Mouse (Mus musculus): ENCODE measurements around the gene Far1. TPM values are rescaled to one million over a fixed set of nuclear protein-coding genes. Genes with fewer than 3 reads are reported as not detected.

The Far1 gene
- polyA plus RNA-seq, 1 experiment from 2014 or later, result 13.2 TPM

GRCm38 (mm10) chr7:113594363-113594762 is 80.7 kb downstream of the Far1 start:
- H3K9me3 ChIP-seq (ENCODE audit: low read length), result no peaks in the 10 kb centered on the region
- H3K9ac ChIP-seq (replicated peaks), result no peak overlapping the region
- TF ChIP-seq CTCF (IDR thresholded peaks at IDR 0.05; ENCODE audit: low read depth) (peak; percentile 76), EP300 (IDR thresholded peaks at IDR 0.05; ENCODE audit: low read depth) (no peak)
- H3K4me2 ChIP-seq (ENCODE audit: low read depth, low read length), result no peak overlapping the region
- H3K27me3 ChIP-seq (ENCODE audit: insufficient read depth, low read length), result no peaks in the 10 kb centered on the region
- no peak overlapping the region for H3K4me3 ChIP-seq (ENCODE audit: low read depth, low read length)
- H3K4me1 ChIP-seq (ENCODE audit: insufficient read depth), result no peaks in the 10 kb centered on the region
- 3% methylated on average over 3 of the region's 3 CpGs for WGBS (ENCODE audit: insufficient replicate concordance)
- no peaks in the 10 kb centered on the region for H3K36me3 ChIP-seq (replicated peaks; ENCODE audit: insufficient read depth, low read length)
- peak; percentile 40 for DNase-seq
- no peak overlapping the region for H3K27ac ChIP-seq (ENCODE audit: low read depth)
- no peak; the same call in 1 of the 2 replicates for ATAC-seq

- TF ChIP-seq CTCF (IDR thresholded peaks at IDR 0.05; ENCODE audit: low read depth) (no peak), EP300 (IDR thresholded peaks at IDR 0.05; ENCODE audit: low read depth) (no peak)
- Histone ChIP-seq H3K4me2 (ENCODE audit: low read depth, low read length) (no peak overlapping the region), H3K27ac (ENCODE audit: low read depth) (no peak overlapping the region), H3K9ac (replicated peaks) (no peak overlapping the region), H3K4me1 (ENCODE audit: insufficient read depth) (no peaks in the 10 kb centered on the region), H3K36me3 (replicated peaks; ENCODE audit: insufficient read depth, low read length) (no peaks in the 10 kb centered on the region), H3K9me3 (ENCODE audit: low read length) (no peaks in the 10 kb centered on the region), H3K4me3 (ENCODE audit: low read depth, low read length) (no peak overlapping the region), H3K27me3 (ENCODE audit: insufficient read depth, low read length) (no peaks in the 10 kb centered on the region)
- ATAC-seq (no peak), DNase-seq (no peak)
Observed at GRCm38 (mm10) chr7:113597231-113597630, 83.6 kb downstream of the Far1 start.

GRCm38 (mm10) chr7:113601803-113602202 is 88.2 kb downstream of the Far1 start:
- Histone ChIP-seq H3K9ac (replicated peaks) (no peak overlapping the region), H3K4me2 (ENCODE audit: low read depth, low read length) (no peak overlapping the region), H3K27ac (ENCODE audit: low read depth) (no peak overlapping the region), H3K27me3 (ENCODE audit: insufficient read depth, low read length) (no peaks in the 10 kb centered on the region), H3K4me3 (ENCODE audit: low read depth, low read length) (no peak overlapping the region), H3K4me1 (ENCODE audit: insufficient read depth) (no peaks in the 10 kb centered on the region), H3K36me3 (replicated peaks; ENCODE audit: insufficient read depth, low read length) (no peaks in the 10 kb centered on the region), H3K9me3 (ENCODE audit: low read length) (no peaks in the 10 kb centered on the region)
- DNase-seq, result no peak
- WGBS (ENCODE audit: insufficient replicate concordance), result 62% methylated on average over 3 of the region's 3 CpGs
- no peak for ATAC-seq
- TF ChIP-seq EP300 (IDR thresholded peaks at IDR 0.05; ENCODE audit: low read depth) (no peak), CTCF (IDR thresholded peaks at IDR 0.05; ENCODE audit: low read depth) (no peak)

GRCm38 (mm10) chr7:113607928-113608327 is 94.3 kb downstream of the Far1 start:
- H3K4me1 ChIP-seq (ENCODE audit: insufficient read depth), result peaks cover 5% of the 10 kb centered on the region
- no peaks in the 10 kb centered on the region for H3K36me3 ChIP-seq (replicated peaks; ENCODE audit: insufficient read depth, low read length)
- H3K9ac ChIP-seq (replicated peaks), result no peak overlapping the region
- ATAC-seq, result no peak
- no peak overlapping the region for H3K4me2 ChIP-seq (ENCODE audit: low read depth, low read length)
- no peak overlapping the region for H3K4me3 ChIP-seq (ENCODE audit: low read depth, low read length)
- DNase-seq, result no peak
- no peaks in the 10 kb centered on the region for H3K9me3 ChIP-seq (ENCODE audit: low read length)
- no peak for TF ChIP-seq EP300 (IDR thresholded peaks at IDR 0.05; ENCODE audit: low read depth)
- peak; percentile 29; the same call in 1 of the 2 replicates for TF ChIP-seq CTCF (IDR thresholded peaks at IDR 0.05; ENCODE audit: low read depth)
- no peaks in the 10 kb centered on the region for H3K27me3 ChIP-seq (ENCODE audit: insufficient read depth, low read length)
- no peak overlapping the region for H3K27ac ChIP-seq (ENCODE audit: low read depth)
- 53% methylated on average over 9 of the region's 9 CpGs for WGBS (ENCODE audit: insufficient replicate concordance)

GRCm38 (mm10) chr7:113609027-113609705 is 95.5 kb downstream of the Far1 start:
- no peaks in the 10 kb centered on the region for H3K9me3 ChIP-seq (ENCODE audit: low read length)
- WGBS (ENCODE audit: insufficient replicate concordance), result 24% methylated on average over 8 of the region's 8 CpGs
- ATAC-seq, result no peak
- no peak overlapping the region for H3K9ac ChIP-seq (replicated peaks)
- H3K27ac ChIP-seq (ENCODE audit: low read depth), result no peak overlapping the region
- no peak for DNase-seq
- H3K27me3 ChIP-seq (ENCODE audit: insufficient read depth, low read length), result no peaks in the 10 kb centered on the region
- H3K4me2 ChIP-seq (ENCODE audit: low read depth, low read length), result no peak overlapping the region
- H3K36me3 ChIP-seq (replicated peaks; ENCODE audit: insufficient read depth, low read length), result no peaks in the 10 kb centered on the region
- H3K4me1 ChIP-seq (ENCODE audit: insufficient read depth), result peaks cover 5% of the 10 kb centered on the region
- TF ChIP-seq EP300 (IDR thresholded peaks at IDR 0.05; ENCODE audit: low read depth) (no peak), CTCF (IDR thresholded peaks at IDR 0.05; ENCODE audit: low read depth) (peak; percentile 64)
- H3K4me3 ChIP-seq (ENCODE audit: low read depth, low read length), result no peak overlapping the region

- Histone ChIP-seq H3K27ac (ENCODE audit: low read depth) (no peak overlapping the region), H3K27me3 (ENCODE audit: insufficient read depth, low read length) (no peaks in the 10 kb centered on the region), H3K4me1 (ENCODE audit: insufficient read depth) (peaks cover 5% of the 10 kb centered on the region), H3K9me3 (ENCODE audit: low read length) (no peaks in the 10 kb centered on the region), H3K36me3 (replicated peaks; ENCODE audit: insufficient read depth, low read length) (no peaks in the 10 kb centered on the region), H3K4me2 (ENCODE audit: low read depth, low read length) (no peak overlapping the region), H3K9ac (replicated peaks) (no peak overlapping the region), H3K4me3 (ENCODE audit: low read depth, low read length) (no peak overlapping the region)
- TF ChIP-seq CTCF (IDR thresholded peaks at IDR 0.05; ENCODE audit: low read depth) (no peak), EP300 (IDR thresholded peaks at IDR 0.05; ENCODE audit: low read depth) (no peak)
- ATAC-seq (peak; percentile 50), DNase-seq (peak; percentile 28)
- WGBS (ENCODE audit: insufficient replicate concordance), result 45% methylated on average over 4 of the region's 4 CpGs
Observed at GRCm38 (mm10) chr7:113612628-113613027, 99.0 kb downstream of the Far1 start.
